Mouse (Mus musculus): ENCODE results near the gene Gm28047.

The Gm28047 gene

DNA sequence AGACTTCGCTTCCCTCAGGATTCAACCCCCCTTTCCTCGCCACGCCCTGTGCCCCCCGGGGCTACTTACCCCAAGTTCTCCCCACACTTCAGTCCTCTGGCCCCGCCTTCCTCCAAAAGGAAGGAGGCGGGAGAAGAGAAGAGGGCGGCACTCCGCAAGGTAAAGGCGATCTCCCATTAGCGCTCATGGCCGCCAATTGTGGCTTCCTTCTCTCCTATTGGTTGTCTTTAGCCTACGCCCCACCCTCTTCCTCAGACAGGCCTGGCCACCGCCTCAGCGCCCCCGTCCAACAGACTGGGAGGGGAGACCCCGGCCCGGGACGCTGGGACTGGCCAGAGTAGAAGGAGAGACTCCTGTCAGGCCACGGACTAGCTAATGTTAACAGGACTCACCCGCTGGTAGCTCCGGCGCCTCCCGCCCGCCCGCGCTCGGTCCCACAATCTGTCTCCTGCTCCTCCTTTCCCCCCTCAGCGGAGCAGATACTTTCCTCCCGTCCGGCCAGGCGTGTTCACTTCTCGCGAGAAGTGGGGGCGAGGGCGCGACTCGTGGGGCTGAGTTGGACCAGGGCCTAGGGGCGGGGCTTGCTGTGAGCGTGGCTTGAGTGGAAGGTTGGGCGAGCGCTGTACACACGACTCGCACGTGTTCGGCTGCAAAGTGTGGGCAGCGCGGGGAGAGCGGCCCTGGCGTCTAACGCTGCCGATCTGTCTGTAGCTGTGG lies at the start of gene Gm28047, which contains the start of gene Atf7:
Gene Gm28047, minus strand, starts transcription at position 98 of the 717 bp plus-strand sequence.
Gene Atf7, minus strand, starts transcription at position 495 of the 717 bp plus-strand sequence.
- DNase-seq (ENCODE audit: low read depth): peak; percentile 100

GRCm38 (mm10) chr15:102673548-102673947 lies 48.7 kb upstream of the Gm28047 start:
- peak; percentile 81 for DNase-seq (ENCODE audit: low read depth)

DNA sequence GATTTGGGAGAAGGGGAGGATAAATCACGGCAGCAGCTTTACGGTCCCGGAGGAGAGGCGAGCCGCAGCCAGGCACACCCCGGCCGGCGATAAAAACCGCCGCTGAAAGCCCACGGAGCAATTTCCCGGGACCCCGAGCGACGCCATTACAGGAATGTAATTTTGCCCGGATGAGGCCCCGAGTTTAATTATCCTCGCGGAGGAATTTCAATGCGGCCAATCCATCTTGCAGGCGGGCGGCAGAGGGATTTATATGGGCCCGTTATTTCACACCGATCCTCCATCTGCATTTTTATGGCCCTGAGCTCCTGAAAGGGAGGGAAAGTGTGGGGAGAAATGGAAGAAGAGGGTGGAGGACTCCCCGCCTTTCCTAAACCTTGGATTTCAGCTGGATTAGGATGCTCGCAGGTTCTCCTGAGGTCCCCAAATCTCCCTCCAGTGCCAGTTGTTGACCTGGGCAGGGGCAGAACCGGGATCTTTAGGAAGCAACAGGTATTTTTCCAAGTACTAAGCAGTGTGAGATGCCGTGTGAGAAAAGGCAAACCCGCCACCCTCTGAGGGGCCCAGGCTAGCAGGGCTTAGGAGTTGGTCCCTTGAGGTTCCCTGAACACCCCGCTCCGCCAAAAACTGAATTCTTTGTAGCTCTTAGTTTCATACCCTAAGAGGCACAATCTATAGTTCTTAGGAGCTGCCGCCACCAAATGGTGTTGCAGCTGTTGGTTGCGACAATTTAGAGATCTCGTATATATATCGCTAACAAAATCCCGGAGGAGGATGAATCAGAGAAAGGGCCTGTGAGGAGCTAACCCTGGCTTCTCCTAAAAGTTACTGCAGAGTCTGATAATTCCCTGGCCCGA lies 47.6 kb upstream of the Gm28047 start, which contains the start of gene Atp5g2:
Gene Atp5g2, minus strand, starts transcription at position 138 of the 857 bp plus-strand sequence.
- peak; percentile 73 for DNase-seq (ENCODE audit: low read depth)

DNA sequence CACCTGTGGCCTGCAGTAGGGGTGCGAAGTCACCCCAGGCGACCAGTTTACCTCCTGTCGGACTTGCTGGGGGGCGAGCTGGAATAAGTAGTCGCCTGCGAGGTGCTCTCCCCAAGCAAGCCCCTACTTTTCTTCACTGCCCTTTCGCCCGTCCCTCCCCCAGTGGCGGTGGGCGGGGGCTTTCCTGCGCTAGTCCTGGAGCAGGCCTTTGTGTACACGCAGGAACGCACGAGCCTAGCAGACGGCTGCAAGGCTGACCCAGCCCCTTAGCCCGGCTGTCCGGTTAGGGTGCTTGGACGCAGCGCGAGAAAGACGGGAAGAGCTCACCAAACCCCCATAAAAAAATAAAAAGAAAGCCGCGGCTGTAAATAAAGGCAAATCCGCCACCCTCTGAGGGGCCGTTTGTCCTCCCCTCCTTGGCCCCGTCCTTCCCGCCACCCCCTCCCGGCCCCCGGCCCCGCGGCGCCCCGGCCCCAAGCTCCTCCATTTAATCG lies 46.9 kb upstream of the Gm28047 start:
- DNase-seq (ENCODE audit: low read depth): peak; percentile 88

DNA sequence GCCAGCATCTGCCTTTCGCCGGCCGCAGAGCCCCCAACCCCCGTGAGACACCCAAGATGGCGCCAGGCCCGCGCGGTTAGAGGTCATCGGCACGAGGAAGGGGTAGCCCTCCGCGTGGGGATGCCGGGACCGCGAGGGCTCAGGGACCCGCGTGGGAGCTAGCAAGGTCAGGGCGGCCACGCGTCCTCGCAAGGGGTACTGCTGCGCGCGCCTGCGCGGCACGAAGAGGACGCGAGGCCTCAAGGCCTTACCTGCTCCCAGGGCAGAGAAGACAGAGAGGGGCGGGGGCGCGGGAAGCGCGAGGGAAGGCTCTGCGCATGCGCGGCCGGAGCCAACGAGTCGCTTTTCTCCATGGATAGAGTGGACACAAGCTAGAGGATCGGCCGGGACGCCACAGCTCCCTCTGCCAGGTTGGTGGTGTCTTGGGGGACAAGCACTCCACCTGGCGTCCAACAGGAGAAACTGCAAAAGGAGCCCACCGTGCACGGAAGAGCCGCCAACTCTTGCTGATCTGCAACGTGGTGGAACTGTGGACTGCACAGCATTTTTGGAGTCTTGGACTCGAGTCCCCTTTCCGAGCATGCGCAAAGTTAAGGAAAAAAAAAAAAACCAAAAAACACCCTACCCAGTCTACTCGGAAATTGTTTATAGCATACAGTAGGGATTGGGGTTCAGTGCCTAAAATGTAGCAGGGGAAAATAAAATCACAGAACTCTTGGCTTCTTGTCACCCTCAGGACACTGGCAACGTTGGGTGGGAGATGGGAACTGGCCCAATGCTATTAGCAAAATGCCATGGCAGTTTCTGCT lies 46.1 kb upstream of the Gm28047 start:
- DNase-seq (ENCODE audit: low read depth): peak; percentile 99

GRCm38 (mm10) chr15:102670281-102670680 lies 45.4 kb upstream of the Gm28047 start:
- peak; percentile 55 for DNase-seq (ENCODE audit: low read depth)

- DNase-seq (ENCODE audit: low read depth): no peak
Observed at GRCm38 (mm10) chr15:102669571-102669970, 44.7 kb upstream of the Gm28047 start.

- peak; percentile 86 for DNase-seq (ENCODE audit: low read depth)
Observed at GRCm38 (mm10) chr15:102665494-102665893, 40.6 kb upstream of the Gm28047 start.

DNA sequence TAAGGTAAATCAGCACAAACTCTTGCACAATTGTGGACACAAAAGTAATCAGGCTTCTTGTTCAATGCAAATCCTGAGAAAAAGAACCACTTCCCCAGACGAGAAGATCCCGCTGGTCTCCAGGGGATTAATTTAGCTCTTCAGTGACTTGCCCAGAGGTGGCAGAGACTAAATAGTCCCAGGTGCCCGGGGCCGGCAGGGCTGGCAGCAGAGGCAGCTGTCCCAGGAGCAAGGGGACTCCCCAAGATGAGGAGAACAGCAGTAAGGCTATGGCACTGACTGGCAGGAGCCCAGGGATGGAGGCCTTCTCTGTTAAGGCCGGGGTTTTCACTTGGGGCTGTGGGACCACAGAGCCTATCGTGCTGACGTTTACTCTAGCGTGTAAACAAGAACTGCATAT lies 39.0 kb upstream of the Gm28047 start:
- no peak for DNase-seq (ENCODE audit: low read depth)

DNA sequence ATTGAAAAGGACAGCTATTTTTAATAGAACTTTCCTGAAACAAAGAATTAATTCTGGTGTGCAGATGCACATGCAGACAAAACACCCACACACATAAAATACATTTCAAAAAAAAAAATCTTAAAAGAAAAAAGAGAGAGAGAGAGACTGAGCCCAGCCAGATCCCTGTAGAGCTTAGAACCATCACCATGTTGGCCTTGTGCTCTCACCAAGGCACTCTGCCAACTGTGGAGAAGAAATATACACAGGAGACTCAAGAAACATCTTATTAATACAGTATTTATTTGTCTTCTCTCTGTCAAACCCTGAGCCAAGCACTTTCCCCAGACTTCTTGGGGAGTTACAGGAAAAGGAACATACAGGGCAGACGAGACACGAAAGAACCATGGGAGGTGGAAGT lies 37.7 kb upstream of the Gm28047 start:
- peak; percentile 59 for DNase-seq (ENCODE audit: low read depth)

GRCm38 (mm10) chr15:102657926-102658381 lies 33.1 kb upstream of the Gm28047 start:
- peak; percentile 82 for DNase-seq (ENCODE audit: low read depth)

DNA sequence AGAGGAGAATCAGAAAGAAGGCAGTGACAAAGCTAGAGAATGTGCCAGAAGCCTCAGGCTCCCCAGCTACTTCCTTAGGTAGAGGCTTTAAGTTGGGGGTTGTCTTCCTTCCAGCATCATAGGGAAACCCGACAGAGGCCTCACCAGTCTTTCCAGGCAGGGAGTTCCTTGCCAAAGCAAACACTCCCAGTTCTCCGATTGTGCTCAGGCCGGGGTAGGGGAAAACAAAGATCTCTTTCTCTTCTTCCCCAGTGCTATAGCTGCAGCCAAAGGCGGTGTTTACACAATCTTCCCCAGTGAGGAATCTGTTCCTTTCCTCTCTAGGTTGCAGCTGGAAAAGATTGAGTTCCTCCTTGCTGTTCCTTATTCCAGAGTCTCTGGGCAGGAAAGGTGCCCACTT lies 31.8 kb upstream of the Gm28047 start:
- DNase-seq (ENCODE audit: low read depth): peak; percentile 94

DNA sequence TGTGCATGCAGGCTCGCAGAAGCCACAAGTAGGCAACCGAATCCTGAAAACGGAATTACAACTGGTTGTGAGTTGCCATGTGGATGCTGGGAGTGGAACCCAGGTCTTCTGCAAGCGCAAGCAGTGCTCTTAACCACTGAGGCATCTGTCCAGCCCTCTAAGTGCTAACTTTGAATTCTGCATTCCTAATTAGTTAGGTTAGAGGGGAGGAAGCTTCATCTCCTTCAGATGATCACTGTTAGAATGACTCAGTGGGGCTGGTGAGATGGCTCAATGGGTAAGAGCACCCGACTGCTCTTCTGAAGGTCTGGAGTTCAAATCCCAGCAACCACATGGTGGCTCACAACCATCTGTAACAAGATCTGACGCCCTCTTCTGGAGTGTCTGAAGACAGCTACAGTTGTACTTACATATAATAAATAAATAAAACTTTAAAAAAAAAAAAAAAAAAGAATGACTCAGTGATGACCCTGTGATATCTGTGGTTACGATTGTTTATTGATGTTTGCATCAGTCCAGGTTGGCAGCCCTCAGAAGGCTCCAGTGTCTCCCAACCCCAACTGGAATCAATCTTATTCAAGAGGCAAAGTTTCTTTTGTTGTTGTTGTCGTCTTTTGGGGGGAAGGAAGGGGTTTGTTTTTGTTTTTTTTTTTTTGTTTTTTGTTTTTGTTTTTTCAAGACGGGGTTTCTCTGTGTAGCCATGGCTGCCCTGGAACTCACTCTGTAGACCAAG lies 27.2 kb upstream of the Gm28047 start:
- peak; percentile 64 for DNase-seq (ENCODE audit: low read depth)

DNA sequence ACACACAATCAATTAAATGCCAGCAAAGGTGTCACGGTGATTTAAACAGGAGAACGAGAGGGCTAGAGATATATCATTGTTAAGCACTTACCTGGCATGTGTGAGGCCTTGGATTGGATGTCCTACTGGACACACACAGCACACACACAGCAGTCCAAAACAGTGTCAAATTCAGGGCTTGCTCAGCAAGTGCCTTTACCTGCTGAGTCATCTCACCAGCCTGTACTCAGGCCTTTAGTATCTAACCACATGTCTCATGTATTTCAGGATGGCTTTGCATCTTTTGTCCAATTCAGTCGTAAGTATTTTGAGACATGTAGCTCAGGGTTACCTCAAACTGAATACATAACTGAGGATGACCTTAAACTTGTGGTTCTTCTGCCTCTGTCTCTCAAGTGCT lies 26.2 kb upstream of the Gm28047 start:
- peak; percentile 63 for DNase-seq (ENCODE audit: low read depth)

- no peak for DNase-seq (ENCODE audit: low read depth)
Observed at GRCm38 (mm10) chr15:102635817-102636216, 10.9 kb upstream of the Gm28047 start.

- DNase-seq (ENCODE audit: low read depth): no peak
Observed at GRCm38 (mm10) chr15:102634684-102635083, 9.8 kb upstream of the Gm28047 start.

GRCm38 (mm10) chr15:102625687-102626055 lies 804 bp upstream of the Gm28047 start:
- no peak for DNase-seq (ENCODE audit: low read depth)

DNA sequence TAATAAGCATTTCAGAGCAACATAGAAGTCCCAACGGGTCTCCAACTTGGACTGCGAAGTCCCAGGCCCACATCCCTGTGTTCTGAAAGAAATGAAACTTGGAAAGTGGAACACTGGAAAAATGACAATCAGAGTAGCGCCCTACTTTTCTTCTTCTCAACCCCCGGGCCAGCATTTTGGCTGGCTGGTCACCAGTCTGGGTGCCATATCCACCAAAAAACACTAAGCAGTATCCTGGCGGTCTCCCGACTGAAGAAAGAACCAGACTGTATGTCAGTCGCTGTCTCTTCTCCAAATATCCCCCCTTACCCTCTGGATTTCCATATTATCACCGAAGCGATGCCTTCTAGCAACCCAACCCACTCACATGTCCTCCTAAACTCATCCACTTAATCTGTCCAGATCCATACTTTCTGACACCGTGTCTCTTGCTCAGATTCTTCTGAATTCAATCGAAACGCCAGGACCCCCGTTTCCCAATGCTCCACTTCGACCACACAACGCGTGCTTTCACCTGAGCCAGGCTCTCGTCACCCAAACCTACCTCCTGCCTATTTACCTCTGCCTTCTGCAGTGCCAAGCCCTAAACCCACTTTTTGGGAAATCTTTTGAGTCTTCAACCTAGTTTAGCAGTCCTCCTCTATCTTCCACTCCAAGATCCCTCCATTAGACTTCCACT lies 437 bp downstream of the Gm28047 start:
- DNase-seq (ENCODE audit: low read depth): peak; percentile 50

GRCm38 (mm10) chr15:102623121-102623520 lies 1.7 kb downstream of the Gm28047 start:
- DNase-seq (ENCODE audit: low read depth): peak; percentile 51

- DNase-seq (ENCODE audit: low read depth): no peak
Observed at GRCm38 (mm10) chr15:102622536-102622935, 2.3 kb downstream of the Gm28047 start.

DNA sequence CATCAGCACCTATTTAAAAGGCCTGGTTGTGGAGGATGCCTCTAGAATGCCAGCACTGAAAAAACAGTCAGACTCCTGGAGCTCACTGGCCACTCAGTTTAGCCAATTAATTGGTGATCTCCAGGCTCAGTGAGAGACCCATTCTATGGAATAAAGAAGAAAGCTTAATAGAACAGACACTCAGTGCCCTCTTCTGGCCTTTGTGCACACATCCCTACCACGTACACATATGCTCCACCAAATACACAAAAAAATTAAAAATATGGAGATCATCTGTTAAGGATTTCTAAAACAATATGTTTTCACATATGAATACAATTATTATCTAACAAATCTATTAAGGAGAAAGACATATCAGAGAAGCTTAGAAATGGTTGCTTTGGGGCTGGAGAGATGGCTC lies 4.1 kb downstream of the Gm28047 start:
- DNase-seq (ENCODE audit: low read depth): no peak

All from NIH3T3 (cell line).